Mouse (Mus musculus): Measurements from ENCODE around the gene Nfkb1. TPM values are rescaled to one million over a fixed set of nuclear protein-coding genes. Genes with fewer than 3 reads are reported as not detected.

Gene Nfkb1
- total RNA-seq, 2 experiments from 2014 or later = 23.0 to 27.9 TPM

DNA sequence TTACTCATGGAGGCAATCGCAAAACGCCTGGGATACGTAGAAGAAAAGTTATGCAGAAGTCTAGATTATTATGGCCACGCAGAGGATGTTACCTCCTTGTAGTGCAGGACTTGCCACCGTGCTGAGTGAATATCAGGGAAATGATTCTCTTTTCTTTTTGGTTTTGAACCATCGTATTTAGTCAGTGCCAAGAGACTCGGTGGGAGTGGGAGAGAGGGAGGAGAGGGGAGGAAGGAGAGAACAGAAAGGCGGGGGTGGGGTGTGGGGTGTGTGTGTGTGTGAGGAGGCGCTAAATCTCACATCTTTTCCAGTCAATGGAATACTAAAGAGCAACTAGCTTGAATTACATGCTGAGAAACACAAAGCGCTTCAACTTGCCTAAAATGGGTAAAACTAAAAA is 41.5 kb downstream of the Nfkb1 start:
- TF ChIP-seq CTCF (conservative IDR thresholded peaks at IDR 0.05) = no peak
- H3K4me3 ChIP-seq = no peak overlapping the region
- DNase-seq (ENCODE audit: low spot score in 2 of 2) = no peak

DNA sequence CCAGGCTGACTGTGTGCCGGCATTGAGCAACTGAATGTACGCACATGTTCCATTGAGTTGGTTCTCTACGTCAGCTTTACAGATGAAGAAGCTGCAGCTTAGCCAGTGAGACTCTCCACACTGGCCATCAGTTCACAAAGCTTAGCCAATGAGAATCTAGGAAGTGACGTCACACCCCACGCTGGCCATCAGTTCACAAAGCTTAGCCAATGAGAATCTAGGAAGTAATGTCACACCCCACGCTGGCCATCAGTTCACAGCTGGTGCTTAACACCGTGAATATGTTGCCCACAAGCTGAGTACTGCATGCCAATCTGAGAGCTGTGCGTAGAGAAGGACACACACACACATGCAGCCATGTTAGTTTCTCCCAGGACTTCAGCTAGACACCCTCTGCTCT is 42.8 kb downstream of the Nfkb1 start:
- TF ChIP-seq CTCF (conservative IDR thresholded peaks at IDR 0.05) = no peak
- H3K27ac ChIP-seq = no peak overlapping the region
- DNase-seq (ENCODE audit: low spot score in 2 of 2) = no peak
- no peak overlapping the region for H3K4me3 ChIP-seq

More for the DNA sequence above, 41.5 kb downstream of the Nfkb1 start:
- H3K27ac ChIP-seq = no peak overlapping the region

DNA sequence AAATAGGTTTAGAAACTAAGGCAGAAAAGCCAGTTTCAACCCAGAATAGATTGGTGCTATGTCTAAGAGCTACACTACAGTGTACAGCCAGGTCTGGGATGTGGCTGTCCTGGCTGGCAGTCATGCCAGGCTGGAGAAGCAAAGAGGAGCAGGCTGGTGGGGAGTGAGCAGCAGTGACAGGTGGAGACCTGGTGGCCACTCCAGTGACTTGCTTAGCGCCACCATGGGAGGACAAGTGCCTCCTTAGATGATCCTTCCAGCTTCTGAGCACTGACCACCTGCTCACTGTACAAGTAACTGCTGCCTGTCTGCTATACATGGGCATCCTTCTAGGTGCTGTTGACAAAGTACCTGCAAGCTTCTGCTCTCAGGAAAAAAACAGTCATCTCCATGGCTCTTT is 44.7 kb downstream of the Nfkb1 start:
- Histone ChIP-seq H3K4me3 (no peak overlapping the region), H3K27ac (no peak overlapping the region)
- no peak for DNase-seq (ENCODE audit: low spot score in 2 of 2)
- TF ChIP-seq CTCF (conservative IDR thresholded peaks at IDR 0.05) = no peak

DNA sequence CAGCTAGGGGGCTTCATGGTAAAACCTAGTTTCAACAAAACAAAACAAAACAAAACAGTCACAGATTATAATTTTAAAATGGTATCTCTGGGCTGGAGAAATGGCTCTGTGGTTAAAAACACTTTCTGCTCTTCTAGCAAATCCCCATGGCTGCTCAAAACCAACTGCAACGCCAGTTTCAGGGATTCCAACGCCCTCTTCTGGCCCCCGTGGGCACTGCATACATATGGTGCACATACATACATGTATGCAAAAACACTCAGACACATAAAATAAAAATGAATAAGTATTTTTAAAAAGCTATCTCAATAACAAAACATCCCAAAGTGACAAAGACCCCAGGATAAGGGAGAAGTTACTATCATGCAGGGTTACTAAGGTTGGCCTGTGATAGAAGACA is 46.4 kb downstream of the Nfkb1 start:
- H3K27ac ChIP-seq = no peak overlapping the region
- no peak for DNase-seq (ENCODE audit: low spot score in 2 of 2)
- no peak overlapping the region for H3K4me3 ChIP-seq
- TF ChIP-seq CTCF (conservative IDR thresholded peaks at IDR 0.05) = peak; percentile 47

DNA sequence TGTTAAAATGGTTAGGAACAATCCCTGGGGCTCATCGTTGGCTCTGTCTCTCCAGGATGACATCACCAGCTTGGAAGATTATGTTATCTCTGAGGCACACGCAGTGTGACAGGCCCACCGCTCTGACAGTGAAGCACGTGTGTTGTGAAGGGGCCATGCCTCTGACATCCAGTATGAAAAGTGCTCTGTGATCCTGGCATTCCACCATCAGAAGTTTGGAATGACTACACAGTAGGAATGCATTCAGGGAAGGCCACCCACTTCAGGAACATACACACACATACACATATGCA is 49.8 kb downstream of the Nfkb1 start:
- no peak for DNase-seq (ENCODE audit: low spot score in 2 of 2)
- TF ChIP-seq CTCF (conservative IDR thresholded peaks at IDR 0.05) = no peak
- no peak overlapping the region for H3K4me3 ChIP-seq
- H3K27ac ChIP-seq = no peak overlapping the region

DNA sequence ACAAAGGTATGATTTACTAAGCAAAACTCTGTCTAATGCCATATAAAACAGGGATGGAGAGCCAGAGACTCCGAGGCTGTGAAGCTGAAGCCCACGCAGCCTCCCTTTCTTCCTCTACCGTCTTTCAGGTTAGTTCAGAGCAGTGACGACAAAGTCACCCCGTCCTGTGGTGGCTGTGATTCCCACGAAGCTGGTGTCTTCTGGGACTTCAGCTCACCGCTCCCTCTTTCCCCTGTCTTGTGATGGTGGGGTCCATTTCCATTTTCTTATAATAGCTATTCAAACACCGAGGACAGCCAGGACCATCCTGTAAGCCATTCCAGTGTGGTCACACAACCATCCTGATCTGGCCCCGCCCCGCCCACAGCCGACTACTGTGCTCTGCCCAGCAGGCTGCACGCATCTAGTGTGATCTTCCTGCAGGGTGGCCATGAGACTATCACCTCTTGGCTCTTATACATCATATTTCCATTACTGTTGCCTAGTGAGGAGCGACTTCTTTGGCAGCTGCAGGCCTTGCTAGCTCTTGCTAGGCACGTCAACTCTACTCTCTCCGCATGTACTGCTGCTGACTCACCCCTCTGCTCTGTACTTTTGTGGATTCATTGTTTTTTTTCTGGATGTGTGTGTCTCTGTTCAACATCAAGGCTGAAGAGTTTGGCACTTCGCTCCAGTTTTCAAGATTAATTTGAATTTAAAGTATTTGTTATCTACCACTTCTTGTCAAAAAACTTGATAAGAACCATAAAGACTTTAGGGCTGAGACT is 50.3 kb downstream of the Nfkb1 start:
- no peak for TF ChIP-seq CTCF (conservative IDR thresholded peaks at IDR 0.05)
- H3K27ac ChIP-seq = no peak overlapping the region
- DNase-seq (ENCODE audit: low spot score in 2 of 2) = no peak
- H3K4me3 ChIP-seq = no peak overlapping the region

DNA sequence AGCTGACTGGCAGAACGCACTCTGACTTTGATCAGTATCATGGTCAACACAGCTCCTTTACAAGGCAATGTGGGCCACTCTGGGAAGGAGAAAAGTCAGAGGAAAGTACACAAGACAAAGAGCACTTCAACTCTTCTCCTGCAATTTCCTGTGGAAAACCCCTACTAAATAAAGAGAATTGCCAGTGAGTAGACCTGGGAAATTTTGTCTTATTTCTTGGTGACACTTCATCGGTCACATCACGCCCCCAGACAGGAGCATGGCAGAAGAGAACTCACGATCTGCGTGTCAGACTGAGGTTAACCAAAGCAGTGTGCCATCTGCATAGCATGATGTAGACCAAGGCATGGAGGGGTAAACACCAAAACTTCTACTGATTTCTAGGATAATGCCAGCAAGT is 51.1 kb downstream of the Nfkb1 start:
- no peak overlapping the region for H3K4me3 ChIP-seq
- TF ChIP-seq CTCF (conservative IDR thresholded peaks at IDR 0.05) = no peak
- DNase-seq (ENCODE audit: low spot score in 2 of 2) = no peak
- no peak overlapping the region for H3K27ac ChIP-seq

DNA sequence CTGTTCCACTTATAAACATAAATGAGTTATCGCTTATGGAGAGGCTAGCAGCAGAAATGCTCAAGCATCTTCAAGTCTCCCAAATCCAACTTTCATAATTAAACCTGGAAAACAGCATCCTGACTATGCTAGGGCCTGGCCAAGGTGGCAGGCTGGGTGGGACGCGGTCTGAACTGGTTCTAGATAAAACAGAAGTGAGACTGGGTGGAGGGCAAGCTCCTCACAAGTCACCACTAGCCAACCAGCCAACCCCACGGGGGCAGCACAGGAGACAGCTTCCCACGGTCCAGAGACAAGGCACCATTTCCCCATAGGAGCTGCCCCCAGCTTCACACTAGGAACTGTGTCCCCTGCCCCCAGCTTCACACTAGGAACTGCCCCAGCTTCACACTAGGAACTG is 53.8 kb downstream of the Nfkb1 start:
- DNase-seq (ENCODE audit: low spot score in 2 of 2) = no peak
- no peak for TF ChIP-seq CTCF (conservative IDR thresholded peaks at IDR 0.05)
- Histone ChIP-seq H3K4me3 (no peak overlapping the region), H3K27ac (no peak overlapping the region)

DNA sequence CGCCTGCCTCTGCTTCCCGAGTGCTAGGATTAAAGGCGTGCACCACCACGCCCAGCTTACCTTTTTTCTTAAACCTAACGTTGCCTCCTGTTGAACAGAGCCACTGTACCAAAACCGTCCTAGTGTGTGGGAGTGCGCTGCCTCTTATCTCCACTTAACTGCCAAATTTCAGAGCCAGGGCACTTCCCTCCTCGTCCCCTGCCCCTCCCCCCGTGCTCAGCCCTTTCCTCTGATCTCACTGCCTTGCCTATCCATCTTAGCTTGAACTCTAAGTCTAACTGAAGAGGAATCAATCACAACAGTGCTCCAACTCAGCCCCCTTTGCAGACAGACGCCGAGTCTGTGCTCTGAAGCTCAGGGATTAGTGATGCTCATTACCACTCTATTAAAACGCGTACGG is 54.9 kb downstream of the Nfkb1 start:
- TF ChIP-seq CTCF (conservative IDR thresholded peaks at IDR 0.05) = no peak
- no peak for DNase-seq (ENCODE audit: low spot score in 2 of 2)
- no peak overlapping the region for H3K4me3 ChIP-seq
- no peak overlapping the region for H3K27ac ChIP-seq

DNA sequence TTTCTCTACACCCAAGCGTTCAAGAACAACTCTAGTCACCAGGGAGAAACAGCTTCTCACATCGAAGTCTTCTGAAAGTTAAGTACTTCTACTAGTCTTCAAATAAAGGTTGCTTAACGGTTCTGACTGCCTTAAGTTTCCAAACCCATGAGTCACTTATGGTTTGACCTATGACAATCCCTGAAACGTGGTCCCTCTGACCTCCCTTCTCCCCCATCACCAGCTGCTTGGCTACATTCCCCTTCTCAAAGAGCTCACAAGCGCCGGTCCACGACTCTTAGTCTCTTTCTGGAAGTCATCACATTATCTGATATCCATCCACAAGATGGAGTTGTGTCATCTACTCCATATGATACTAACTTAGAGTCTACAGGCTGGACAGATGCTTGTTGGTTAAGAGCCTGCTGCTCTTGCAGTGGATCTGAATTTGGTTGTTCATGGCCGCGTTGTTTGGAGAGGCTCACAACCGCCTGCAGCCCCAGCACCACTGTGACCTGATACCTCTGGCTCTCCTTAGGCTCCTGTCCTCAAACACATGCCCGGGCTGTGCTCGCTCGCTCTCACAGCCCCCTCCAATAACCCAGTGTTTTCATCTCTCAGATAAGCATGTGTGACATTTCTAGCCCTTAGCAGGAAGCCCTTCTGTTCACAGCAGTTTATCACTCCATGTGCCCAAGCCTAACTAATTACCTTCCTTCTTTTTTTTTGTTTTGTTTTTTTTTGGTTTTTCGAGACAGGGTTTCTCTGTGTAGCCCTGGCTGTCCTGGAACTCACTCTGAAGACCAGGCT is 55.5 kb downstream of the Nfkb1 start:
- no peak for TF ChIP-seq CTCF (conservative IDR thresholded peaks at IDR 0.05)
- DNase-seq (ENCODE audit: low spot score in 2 of 2) = no peak
- no peak overlapping the region for H3K4me3 ChIP-seq
- no peak overlapping the region for H3K27ac ChIP-seq

DNA sequence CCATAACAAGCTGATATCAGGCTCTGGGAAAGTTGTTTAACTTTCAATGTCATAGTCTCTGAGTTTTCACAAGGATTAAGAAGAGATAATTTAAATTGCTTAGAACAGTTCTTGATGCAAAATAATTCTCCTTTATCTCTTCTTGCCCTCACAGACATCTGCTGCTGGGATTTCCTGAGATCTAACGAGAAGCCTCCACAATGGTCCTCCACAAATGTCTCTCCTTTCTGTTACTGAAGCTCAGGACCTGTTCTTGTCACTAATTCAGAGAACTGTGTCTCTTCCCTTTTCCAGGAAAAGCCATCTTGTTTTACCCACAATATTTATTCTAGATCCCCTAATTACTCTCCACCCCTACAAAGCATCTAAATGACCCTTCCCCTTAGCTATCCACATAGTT is 56.3 kb downstream of the Nfkb1 start:
- no peak for DNase-seq (ENCODE audit: low spot score in 2 of 2)
- Histone ChIP-seq H3K27ac (no peak overlapping the region), H3K4me3 (no peak overlapping the region)
- TF ChIP-seq CTCF (conservative IDR thresholded peaks at IDR 0.05) = no peak

DNA sequence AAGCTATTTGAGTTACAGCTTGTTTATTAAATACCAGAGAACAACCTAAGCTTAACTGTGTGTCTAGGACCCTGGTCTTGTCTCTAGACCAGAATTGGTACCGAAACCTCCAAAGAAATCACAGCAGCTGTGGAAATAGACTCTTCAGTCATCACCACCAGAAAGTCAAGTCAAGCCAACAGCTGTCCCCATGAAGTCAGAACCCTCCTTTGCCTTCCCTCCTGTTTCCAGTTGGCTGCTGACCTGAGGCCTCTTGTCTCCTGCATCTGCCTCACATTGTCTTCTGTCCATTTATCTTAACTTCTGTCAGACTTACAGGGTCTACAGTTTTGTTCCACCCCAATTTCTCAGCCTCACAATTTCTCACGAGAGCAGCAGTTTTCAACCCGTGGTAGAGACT is 57.1 kb downstream of the Nfkb1 start:
- no peak for DNase-seq (ENCODE audit: low spot score in 2 of 2)
- Histone ChIP-seq H3K4me3 (no peak overlapping the region), H3K27ac (no peak overlapping the region)
- TF ChIP-seq CTCF (conservative IDR thresholded peaks at IDR 0.05) = no peak

DNA sequence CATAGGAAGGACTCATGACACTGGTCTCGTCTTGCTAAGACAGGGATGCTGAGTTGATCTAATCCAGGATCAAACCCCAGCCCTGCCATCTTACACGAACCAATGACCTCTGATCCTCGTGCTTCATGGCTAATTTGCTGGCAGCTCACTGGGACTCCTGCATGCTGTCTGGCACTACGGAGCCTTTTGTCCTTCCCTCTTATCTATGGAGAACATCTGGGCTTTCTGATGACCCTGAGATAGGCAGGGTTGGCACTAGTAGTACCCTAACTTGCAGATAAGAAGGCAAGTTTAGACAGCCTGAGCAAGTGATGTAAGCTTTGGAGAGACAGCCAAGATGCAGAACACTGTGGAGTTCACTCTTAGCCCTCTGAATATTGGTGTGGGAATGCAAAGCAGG is 59.5 kb downstream of the Nfkb1 start:
- TF ChIP-seq CTCF (conservative IDR thresholded peaks at IDR 0.05) = no peak
- Histone ChIP-seq H3K4me3 (no peak overlapping the region), H3K27ac (no peak overlapping the region)
- DNase-seq (ENCODE audit: low spot score in 2 of 2) = no peak

DNA sequence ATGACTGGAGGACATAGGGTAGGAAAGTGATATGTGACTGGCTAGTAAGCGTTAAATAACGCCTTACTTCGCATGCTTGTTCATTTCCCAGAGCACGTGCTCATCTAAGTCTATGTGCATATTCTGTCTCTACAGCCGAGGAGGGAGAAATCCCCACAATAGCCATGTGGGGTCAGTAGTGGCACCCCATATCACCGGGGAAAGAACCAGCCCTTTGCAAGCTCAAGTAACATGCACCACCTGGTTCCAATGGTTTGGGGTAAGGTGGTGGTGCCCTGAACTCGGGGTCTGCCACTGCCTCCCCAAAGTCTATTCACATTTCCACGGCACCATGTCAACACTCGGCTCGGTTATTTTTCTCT is 60.3 kb downstream of the Nfkb1 start:
- Histone ChIP-seq H3K4me3 (no peak overlapping the region), H3K27ac (no peak overlapping the region)
- DNase-seq (ENCODE audit: low spot score in 2 of 2) = peak in 1 of 2 experiments; percentile 33
- peak; percentile 77 for TF ChIP-seq CTCF (conservative IDR thresholded peaks at IDR 0.05)
